Mouse (Mus musculus): ENCODE measurements at regions not wholly inside any gene's neighbourhood (a gene's known extent, or its start where the extent isn't known, plus 50 kb on each side); places are given as distances from the start of the nearest gene placed in this dataset.

- no peak for DNase-seq (ENCODE audit: low spot score in 2 of 2)
- intact Hi-C loops (cut with DNase I): no loop called here
These were observed 197.8 kb upstream of the Cdh5 start for GRCm38 (mm10) chr8:103903635-103904034.

- intact Hi-C loops (cut with DNase I): no loop called here
- DNase-seq (ENCODE audit: low spot score in 2 of 2): no peak
These were observed 193.8 kb upstream of the Cdh5 start for GRCm38 (mm10) chr8:103907662-103908061.

- DNase-seq (ENCODE audit: low spot score in 2 of 2): no peak
These were observed 190.0 kb upstream of the Cdh5 start for GRCm38 (mm10) chr8:103911287-103912015.

GRCm38 (mm10) chr8:103912983-103913926 lies 188.2 kb upstream of the Cdh5 start:
- no peak for DNase-seq (ENCODE audit: low spot score in 2 of 2)
- intact Hi-C loops (cut with DNase I): no loop called here

More at GRCm38 (mm10) chr8:103911287-103912015, 190.0 kb upstream of the Cdh5 start:
- intact Hi-C loops (cut with DNase I): no loop called here

GRCm38 (mm10) chr8:103913927-103914640 lies 187.3 kb upstream of the Cdh5 start:
- intact Hi-C loops (cut with DNase I): no loop called here
- peak; percentile 28 to 62 for DNase-seq (ENCODE audit: low spot score in 2 of 2)

GRCm38 (mm10) chr8:103919324-103919723 lies 182.1 kb upstream of the Cdh5 start:
- intact Hi-C loops (cut with DNase I): no loop called here
- DNase-seq (ENCODE audit: low spot score in 2 of 2): no peak

- intact Hi-C loops (cut with DNase I): no loop called here
- no peak for DNase-seq (ENCODE audit: low spot score in 2 of 2)
These were observed 179.8 kb upstream of the Cdh5 start for GRCm38 (mm10) chr8:103921621-103922020.

GRCm38 (mm10) chr8:103922746-103923145 lies 178.7 kb upstream of the Cdh5 start:
- intact Hi-C loops (cut with DNase I): no loop called here
- DNase-seq (ENCODE audit: low spot score in 2 of 2): no peak

GRCm38 (mm10) chr8:103932681-103933080 lies 168.7 kb upstream of the Cdh5 start:
- no peak for DNase-seq (ENCODE audit: low spot score in 2 of 2)
- intact Hi-C loops (cut with DNase I): no loop called here

- intact Hi-C loops (cut with DNase I): no loop called here
- no peak for DNase-seq (ENCODE audit: low spot score in 2 of 2)
These were observed 164.9 kb upstream of the Cdh5 start for GRCm38 (mm10) chr8:103936491-103936890.

GRCm38 (mm10) chr8:103938283-103939230 lies 162.9 kb upstream of the Cdh5 start:
- intact Hi-C loops (cut with DNase I): loop anchor here (2.0 kb wide), 1 partner anchor 1154 kb away; the partner anchor contains the start of gene Cdh11
- peak; percentile 43 to 79 for DNase-seq (ENCODE audit: low spot score in 2 of 2)

- peak; percentile 20 to 92 for DNase-seq (ENCODE audit: low spot score in 2 of 2)
- intact Hi-C loops (cut with DNase I): loop anchor here (2.0 kb wide), 1 partner anchor 86 kb away; no protein-coding TSS in a partner anchor
These were observed 160.4 kb upstream of the Cdh5 start for GRCm38 (mm10) chr8:103940958-103941532.

GRCm38 (mm10) chr8:103948474-103948873 lies 153.0 kb upstream of the Cdh5 start:
- no peak for DNase-seq (ENCODE audit: low spot score in 2 of 2)
- intact Hi-C loops (cut with DNase I): no loop called here

- DNase-seq (ENCODE audit: low spot score in 2 of 2): peak in 1 of 2 experiments; percentile 68
- intact Hi-C loops (cut with DNase I): no loop called here
These were observed 151.0 kb upstream of the Cdh5 start for GRCm38 (mm10) chr8:103950460-103950859.

- DNase-seq (ENCODE audit: low spot score in 2 of 2): no peak
- intact Hi-C loops (cut with DNase I): no loop called here
These were observed 147.8 kb upstream of the Cdh5 start for GRCm38 (mm10) chr8:103953586-103953985.

- intact Hi-C loops (cut with DNase I): no loop called here
- no peak for DNase-seq (ENCODE audit: low spot score in 2 of 2)
These were observed 145.7 kb upstream of the Cdh5 start for GRCm38 (mm10) chr8:103955568-103956260.

- DNase-seq (ENCODE audit: low spot score in 2 of 2): peak in 1 of 2 experiments; percentile 23
- intact Hi-C loops (cut with DNase I): no loop called here
These were observed 137.0 kb upstream of the Cdh5 start for GRCm38 (mm10) chr8:103964293-103964918.
